Mouse (Mus musculus): ENCODE measurements around the gene Orc2.

Orc2 gene

GRCm38 (mm10) chr1:58423371-58424248 is 81.3 kb downstream of the Orc2 start, which contains the start of gene Clk1:
Gene Clk1 (minus strand): TSS chr1:58424066.
- peak; percentile 98 for DNase-seq (ENCODE audit: low spot score)

- DNase-seq (ENCODE audit: low spot score), result no peak
Measured at GRCm38 (mm10) chr1:58422879-58423278, 82.0 kb downstream of the Orc2 start.

DNA sequence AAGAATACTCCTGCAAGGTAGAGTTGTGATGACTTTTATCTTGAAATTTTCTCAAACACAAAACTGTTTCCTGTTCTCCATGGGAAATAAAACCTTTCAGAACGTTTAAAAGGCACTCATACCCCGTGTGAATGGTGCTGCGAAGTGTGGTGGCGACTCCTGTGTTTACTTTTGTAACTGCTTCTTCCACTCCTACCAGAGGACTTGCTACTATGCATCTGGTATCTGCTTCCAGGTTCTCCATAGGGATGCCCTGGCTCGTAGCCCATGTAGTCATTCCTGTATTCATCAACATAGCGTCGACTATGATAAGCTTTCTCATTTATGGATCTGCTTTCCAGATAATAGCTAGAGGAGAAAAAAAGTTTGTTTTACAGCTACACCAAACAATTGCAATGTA is 83.9 kb downstream of the Orc2 start:
- no peak for DNase-seq (ENCODE audit: low spot score)

- DNase-seq (ENCODE audit: low spot score), result no peak
Measured at GRCm38 (mm10) chr1:58420032-58420431, 84.9 kb downstream of the Orc2 start.

DNA sequence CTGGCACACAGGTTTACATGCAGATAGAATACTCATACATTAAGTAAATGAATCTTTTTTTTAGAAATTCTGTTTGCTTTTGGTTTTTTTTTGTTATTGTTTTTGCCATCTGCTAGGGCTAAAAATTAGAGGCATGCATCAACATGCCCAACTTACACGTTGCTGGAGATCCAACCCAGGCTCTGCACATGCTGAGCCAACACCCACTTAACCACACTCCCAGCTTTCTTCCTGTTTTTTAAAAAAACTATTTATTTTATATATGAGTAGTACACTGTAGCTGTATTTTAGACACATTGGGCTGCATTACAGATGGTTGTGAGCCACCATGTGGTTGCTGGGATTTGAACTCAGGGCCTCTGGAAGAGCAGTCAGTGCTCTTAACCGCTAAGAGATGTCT is 88.9 kb downstream of the Orc2 start:
- no peak for DNase-seq (ENCODE audit: low spot score)

GRCm38 (mm10) chr1:58415442-58415841 is 89.5 kb downstream of the Orc2 start:
- no peak for DNase-seq (ENCODE audit: low spot score)

Data from ovary, postnatal 36 days (tissue).